Mouse (Mus musculus): ENCODE measurements around the gene Adamts17. TPM values are rescaled to one million over a fixed set of nuclear protein-coding genes. Genes with fewer than 3 reads are reported as not detected.
A peak's percentile ranks its signal among the peaks of the same experiment; 100 is the strongest.

The Adamts17 gene
- total and polyA plus RNA-seq, 2 experiments from 2014 or later = 3.9 to 14.8 TPM

GRCm38 (mm10) chr7:67050424-67050823, 210.9 kb downstream of the Adamts17 start:
- no peaks in the 10 kb centered on the region for H3K36me3 ChIP-seq (ENCODE audit: insufficient read depth, low read length)
- no peak overlapping the region for H3K9ac ChIP-seq (replicated peaks; ENCODE audit: low read length)
- no peak overlapping the region for H3K4me3 ChIP-seq (ENCODE audit: low read length)
- no peak for ATAC-seq
- no peak for DNase-seq (ENCODE audit: low spot score)
- 91% methylated on average over 3 of the region's 3 CpGs for WGBS
- no peaks in the 10 kb centered on the region for H3K27me3 ChIP-seq (ENCODE audit: insufficient read depth, low read length)
- H3K4me2 ChIP-seq (ENCODE audit: low read depth, low read length) = no peak overlapping the region
- H3K27ac ChIP-seq = no peak overlapping the region
- H3K9me3 ChIP-seq (ENCODE audit: low read length) = no peaks in the 10 kb centered on the region
- TF ChIP-seq CTCF (IDR thresholded peaks at IDR 0.05; ENCODE audit: low read depth) = no peak
- H3K4me1 ChIP-seq (ENCODE audit: insufficient read depth, low read length) = no peaks in the 10 kb centered on the region

DNA sequence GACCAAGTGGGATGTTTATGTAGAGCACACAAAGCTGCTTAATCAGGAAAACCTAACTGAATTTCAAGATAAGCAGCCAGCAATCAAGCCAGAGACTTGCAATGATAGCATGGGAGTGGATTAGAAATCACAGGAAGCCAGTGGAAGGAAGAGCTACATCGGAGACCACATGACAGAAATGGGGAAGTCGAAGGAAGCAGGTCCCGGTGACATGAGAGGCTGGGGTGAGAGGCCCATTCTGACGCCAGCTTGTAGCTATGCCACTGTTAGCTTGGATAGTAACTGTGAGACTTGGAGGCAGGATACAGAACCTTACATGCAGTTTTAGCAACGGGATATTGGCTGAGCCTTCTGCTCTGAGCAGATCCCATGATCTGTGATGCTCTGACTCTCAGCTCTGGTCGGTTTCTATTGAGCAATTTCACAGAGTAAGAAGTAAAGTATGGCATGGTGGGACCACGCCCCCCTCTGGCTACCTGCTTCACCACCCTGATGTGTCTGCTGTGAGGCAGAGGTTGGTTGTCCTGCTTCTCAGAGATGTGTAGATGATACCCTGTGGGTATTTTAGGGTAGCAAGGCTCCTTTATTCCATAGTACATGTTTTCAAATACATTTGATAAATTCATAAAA, 211.7 kb downstream of the Adamts17 start:
- TF ChIP-seq CTCF (IDR thresholded peaks at IDR 0.05; ENCODE audit: low read depth) = no peak
- Histone ChIP-seq H3K27me3 (ENCODE audit: insufficient read depth, low read length) (no peaks in the 10 kb centered on the region), H3K9me3 (ENCODE audit: low read length) (no peaks in the 10 kb centered on the region), H3K9ac (replicated peaks; ENCODE audit: low read length) (no peak overlapping the region), H3K4me2 (ENCODE audit: low read depth, low read length) (no peak overlapping the region), H3K27ac (no peak overlapping the region), H3K4me3 (ENCODE audit: low read length) (no peak overlapping the region), H3K4me1 (ENCODE audit: insufficient read depth, low read length) (no peaks in the 10 kb centered on the region), H3K36me3 (ENCODE audit: insufficient read depth, low read length) (no peaks in the 10 kb centered on the region)
- ATAC-seq = no peak
- 84% methylated on average over 7 of the region's 7 CpGs for WGBS
- no peak for DNase-seq (ENCODE audit: low spot score)

DNA sequence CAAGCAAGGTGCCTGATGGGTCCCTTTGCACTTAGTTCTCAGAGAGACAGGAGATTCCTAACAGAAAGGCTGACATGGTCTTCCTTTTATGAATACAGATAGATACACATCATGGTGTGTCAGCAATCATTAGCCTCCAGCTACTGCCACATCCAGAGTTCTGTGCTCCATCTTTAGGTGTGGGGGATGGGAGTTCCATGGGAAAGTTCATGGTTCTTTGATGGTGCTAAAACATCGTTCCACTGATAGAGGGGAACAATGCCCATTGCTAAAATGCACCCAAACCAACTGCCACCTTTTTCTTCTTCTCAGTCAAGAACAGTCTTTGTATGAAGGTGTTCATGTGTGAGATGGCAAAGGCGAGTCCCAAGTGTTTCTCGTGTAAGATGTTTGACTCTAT, 215.3 kb downstream of the Adamts17 start:
- no peak for TF ChIP-seq CTCF (IDR thresholded peaks at IDR 0.05; ENCODE audit: low read depth)
- H3K9ac ChIP-seq (replicated peaks; ENCODE audit: low read length) = no peak overlapping the region
- no peaks in the 10 kb centered on the region for H3K4me1 ChIP-seq (ENCODE audit: insufficient read depth, low read length)
- H3K36me3 ChIP-seq (ENCODE audit: insufficient read depth, low read length) = no peaks in the 10 kb centered on the region
- no peaks in the 10 kb centered on the region for H3K27me3 ChIP-seq (ENCODE audit: insufficient read depth, low read length)
- H3K4me2 ChIP-seq (ENCODE audit: low read depth, low read length) = no peak overlapping the region
- WGBS = 90% methylated on average over 3 of the region's 3 CpGs
- H3K9me3 ChIP-seq (ENCODE audit: low read length) = no peaks in the 10 kb centered on the region
- DNase-seq (ENCODE audit: low spot score) (no peak), ATAC-seq (no peak)
- H3K4me3 ChIP-seq (ENCODE audit: low read length) = no peak overlapping the region
- no peak overlapping the region for H3K27ac ChIP-seq

GRCm38 (mm10) chr7:67055510-67055909, 216.0 kb downstream of the Adamts17 start:
- 39% methylated on average over 3 of the region's 3 CpGs for WGBS
- Histone ChIP-seq H3K9me3 (ENCODE audit: low read length) (no peaks in the 10 kb centered on the region), H3K9ac (replicated peaks; ENCODE audit: low read length) (no peak overlapping the region), H3K36me3 (ENCODE audit: insufficient read depth, low read length) (no peaks in the 10 kb centered on the region), H3K4me3 (ENCODE audit: low read length) (no peak overlapping the region), H3K27me3 (ENCODE audit: insufficient read depth, low read length) (no peaks in the 10 kb centered on the region), H3K4me1 (ENCODE audit: insufficient read depth, low read length) (no peaks in the 10 kb centered on the region), H3K4me2 (ENCODE audit: low read depth, low read length) (no peak overlapping the region), H3K27ac (no peak overlapping the region)
- TF ChIP-seq CTCF (IDR thresholded peaks at IDR 0.05; ENCODE audit: low read depth) = no peak
- peak; percentile 89 for ATAC-seq
- DNase-seq (ENCODE audit: low spot score) = peak; percentile 78

- H3K36me3 ChIP-seq (ENCODE audit: insufficient read depth, low read length) = no peaks in the 10 kb centered on the region
- H3K4me3 ChIP-seq (ENCODE audit: low read length) = no peak overlapping the region
- DNase-seq (ENCODE audit: low spot score) = peak; percentile 54
- TF ChIP-seq CTCF (IDR thresholded peaks at IDR 0.05; ENCODE audit: low read depth) = peak; percentile 61
- no peak overlapping the region for H3K9ac ChIP-seq (replicated peaks; ENCODE audit: low read length)
- H3K27me3 ChIP-seq (ENCODE audit: insufficient read depth, low read length) = peaks cover 6% of the 10 kb centered on the region; the same call in 1 of the 2 replicates
- 81% methylated on average over 9 of the region's 9 CpGs for whole genome bisulfite sequencing
- no peak for ATAC-seq
- no peak overlapping the region for H3K27ac ChIP-seq
- H3K4me1 ChIP-seq (ENCODE audit: insufficient read depth, low read length) = no peaks in the 10 kb centered on the region
- H3K4me2 ChIP-seq (ENCODE audit: low read depth, low read length) = no peak overlapping the region
- H3K9me3 ChIP-seq (ENCODE audit: low read length) = no peaks in the 10 kb centered on the region
Measured at GRCm38 (mm10) chr7:67061756-67062155, 222.2 kb downstream of the Adamts17 start.

GRCm38 (mm10) chr7:67062571-67062970, 223.0 kb downstream of the Adamts17 start:
- H3K4me2 ChIP-seq (ENCODE audit: low read depth, low read length) = no peak overlapping the region
- H3K9me3 ChIP-seq (ENCODE audit: low read length) = no peaks in the 10 kb centered on the region
- DNase-seq (ENCODE audit: low spot score) = no peak
- no peak overlapping the region for H3K27ac ChIP-seq
- peaks cover 6% of the 10 kb centered on the region; the same call in 1 of the 2 replicates for H3K27me3 ChIP-seq (ENCODE audit: insufficient read depth, low read length)
- no peak for ATAC-seq
- H3K36me3 ChIP-seq (ENCODE audit: insufficient read depth, low read length) = no peaks in the 10 kb centered on the region
- WGBS = 85% methylated on average over 2 of the region's 2 CpGs
- TF ChIP-seq CTCF (IDR thresholded peaks at IDR 0.05; ENCODE audit: low read depth) = no peak
- H3K4me1 ChIP-seq (ENCODE audit: insufficient read depth, low read length) = no peaks in the 10 kb centered on the region
- no peak overlapping the region for H3K9ac ChIP-seq (replicated peaks; ENCODE audit: low read length)
- H3K4me3 ChIP-seq (ENCODE audit: low read length) = no peak overlapping the region

DNA sequence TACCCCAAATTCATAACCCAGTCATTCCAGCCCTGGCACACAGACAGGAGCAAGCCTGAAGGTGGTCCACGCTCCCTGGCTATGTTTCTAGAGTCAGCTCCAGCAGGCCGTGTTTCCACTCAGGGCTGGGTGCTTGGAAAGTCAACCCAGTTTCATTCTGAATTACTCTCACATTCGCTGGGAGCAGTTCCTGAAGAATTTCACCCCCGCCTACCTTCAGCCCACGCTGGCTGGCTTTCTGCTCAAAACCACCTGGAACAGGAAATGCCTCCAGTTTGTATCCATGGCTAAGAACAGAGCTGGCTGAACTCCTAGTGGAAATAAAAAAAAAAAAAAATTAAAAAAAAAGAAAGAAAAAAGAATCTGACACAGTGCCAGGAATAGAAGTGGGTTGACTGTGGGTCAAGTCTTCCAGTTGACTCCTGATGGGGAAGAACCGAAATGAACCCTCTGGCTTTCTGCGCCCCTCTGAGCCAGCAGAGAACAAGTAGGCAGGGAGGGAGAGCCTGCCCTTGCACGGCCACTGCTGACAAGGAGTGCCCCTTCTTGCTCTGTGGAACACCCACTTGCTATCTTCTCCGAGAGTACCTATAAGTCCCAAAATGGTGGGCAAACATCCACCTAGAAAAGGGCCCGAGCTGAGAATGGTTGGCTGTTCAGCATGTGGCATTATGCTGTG, 225.2 kb downstream of the Adamts17 start:
- ATAC-seq = no peak
- no peak overlapping the region for H3K9ac ChIP-seq (replicated peaks; ENCODE audit: low read length)
- H3K4me2 ChIP-seq (ENCODE audit: low read depth, low read length) = no peak overlapping the region
- no peak overlapping the region for H3K4me3 ChIP-seq (ENCODE audit: low read length)
- no peak for DNase-seq (ENCODE audit: low spot score)
- no peaks in the 10 kb centered on the region for H3K9me3 ChIP-seq (ENCODE audit: low read length)
- H3K4me1 ChIP-seq (ENCODE audit: insufficient read depth, low read length) = no peaks in the 10 kb centered on the region
- no peak overlapping the region for H3K27ac ChIP-seq
- no peaks in the 10 kb centered on the region for H3K36me3 ChIP-seq (ENCODE audit: insufficient read depth, low read length)
- WGBS = 74% methylated on average over 10 of the region's 10 CpGs
- H3K27me3 ChIP-seq (ENCODE audit: insufficient read depth, low read length) = peaks cover 6% of the 10 kb centered on the region; the same call in 1 of the 2 replicates
- TF ChIP-seq CTCF (IDR thresholded peaks at IDR 0.05; ENCODE audit: low read depth) = no peak

Data from hindbrain, postnatal 0 days (tissue).